Mouse (Mus musculus): Measurements from ENCODE around the gene Galntl6. TPM values are rescaled to one million over a fixed set of nuclear protein-coding genes. Genes with fewer than 3 reads are reported as not detected.

The Galntl6 gene
- total RNA-seq, 2 experiments from 2014 or later, result not detected

DNA sequence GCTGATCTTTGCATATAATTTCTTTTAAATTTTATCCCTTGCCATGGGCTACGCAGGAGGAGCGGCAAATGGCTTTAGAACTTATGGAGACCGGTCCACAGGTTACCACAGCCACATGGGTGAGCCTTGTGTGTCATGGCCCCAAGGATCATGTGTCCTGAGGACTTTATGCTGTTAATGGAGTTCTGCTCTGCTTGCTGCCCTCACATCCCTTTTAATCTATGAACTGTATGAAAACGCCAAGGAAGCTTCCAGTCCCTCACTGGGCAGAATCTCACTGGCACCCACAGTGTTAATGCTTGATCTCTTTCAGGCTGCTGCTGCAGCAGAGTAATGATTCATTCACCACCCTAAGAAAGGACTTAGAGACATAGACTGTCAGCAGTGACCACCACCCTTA, 935.1 kb downstream of the Galntl6 start:
- no peak for ATAC-seq (replicated peaks; ENCODE audit: poor library complexity, severe bottlenecking)

DNA sequence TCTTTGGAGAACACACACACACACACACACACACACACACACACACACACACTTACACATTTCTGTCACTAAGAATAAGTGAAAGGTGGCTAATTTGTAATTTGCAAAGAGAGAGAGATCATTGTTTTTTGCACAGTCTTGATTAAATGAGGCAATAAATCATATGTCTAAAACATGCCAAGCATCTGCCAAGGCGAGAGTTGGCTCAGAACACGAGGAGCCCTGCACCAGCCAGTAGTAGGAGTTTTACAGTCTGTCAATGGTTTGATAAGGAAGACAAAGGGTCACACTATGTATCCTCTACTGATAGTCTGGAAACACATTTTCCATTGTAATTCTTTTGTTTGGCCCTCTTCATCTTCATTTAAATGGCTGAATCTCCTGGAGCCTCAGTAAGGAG, 938.3 kb downstream of the Galntl6 start:
- no peak for ATAC-seq (replicated peaks; ENCODE audit: poor library complexity, severe bottlenecking)

- ATAC-seq (replicated peaks; ENCODE audit: poor library complexity, severe bottlenecking), result no peak
Observed at GRCm38 (mm10) chr8:57972832-57973231, 939.6 kb downstream of the Galntl6 start.

DNA sequence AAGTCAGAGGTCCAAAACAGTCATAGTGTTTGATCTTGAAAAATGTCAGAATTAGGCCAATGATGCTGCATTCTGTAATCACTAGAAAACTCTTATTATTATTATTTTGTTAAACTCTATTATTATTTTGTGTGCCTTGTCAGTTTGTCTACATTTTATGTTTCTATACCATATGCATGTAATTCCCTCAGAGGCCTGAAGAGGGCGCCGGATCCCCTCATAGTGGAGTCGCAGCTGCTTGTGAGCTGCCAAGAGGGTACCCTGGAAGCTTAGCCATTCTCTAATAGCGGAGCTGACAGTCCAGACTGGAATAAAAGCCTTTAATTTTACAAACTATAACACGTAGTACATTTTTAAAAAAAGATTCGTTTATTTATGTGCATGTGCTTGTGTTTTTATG, 945.8 kb downstream of the Galntl6 start:
- no peak for ATAC-seq (replicated peaks; ENCODE audit: poor library complexity, severe bottlenecking)

- no peak for ATAC-seq (replicated peaks; ENCODE audit: poor library complexity, severe bottlenecking)
Observed at GRCm38 (mm10) chr8:57965508-57965907, 946.9 kb downstream of the Galntl6 start.

- no peak for ATAC-seq (replicated peaks; ENCODE audit: poor library complexity, severe bottlenecking)
Observed at GRCm38 (mm10) chr8:57962286-57963110, 949.9 kb downstream of the Galntl6 start.

DNA sequence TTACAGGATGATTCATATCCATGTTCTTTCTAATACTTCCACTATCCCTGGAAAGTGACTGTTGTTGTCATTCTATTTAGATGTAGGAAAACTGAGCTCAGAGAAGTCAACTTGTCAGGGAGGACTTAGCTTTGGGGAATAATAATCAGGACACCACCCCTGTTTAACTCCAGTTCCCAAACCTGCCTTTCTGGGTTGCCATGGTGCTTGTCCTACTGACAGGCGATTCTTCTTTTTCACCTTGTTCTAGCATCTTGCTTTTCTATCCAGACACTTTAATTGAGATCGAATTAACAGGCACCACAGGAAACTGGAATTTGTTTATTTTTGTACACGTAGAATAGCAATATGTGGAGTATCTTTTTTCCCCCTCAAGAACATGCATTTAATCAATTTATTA, 953.3 kb downstream of the Galntl6 start:
- ATAC-seq (replicated peaks; ENCODE audit: poor library complexity, severe bottlenecking), result no peak

DNA sequence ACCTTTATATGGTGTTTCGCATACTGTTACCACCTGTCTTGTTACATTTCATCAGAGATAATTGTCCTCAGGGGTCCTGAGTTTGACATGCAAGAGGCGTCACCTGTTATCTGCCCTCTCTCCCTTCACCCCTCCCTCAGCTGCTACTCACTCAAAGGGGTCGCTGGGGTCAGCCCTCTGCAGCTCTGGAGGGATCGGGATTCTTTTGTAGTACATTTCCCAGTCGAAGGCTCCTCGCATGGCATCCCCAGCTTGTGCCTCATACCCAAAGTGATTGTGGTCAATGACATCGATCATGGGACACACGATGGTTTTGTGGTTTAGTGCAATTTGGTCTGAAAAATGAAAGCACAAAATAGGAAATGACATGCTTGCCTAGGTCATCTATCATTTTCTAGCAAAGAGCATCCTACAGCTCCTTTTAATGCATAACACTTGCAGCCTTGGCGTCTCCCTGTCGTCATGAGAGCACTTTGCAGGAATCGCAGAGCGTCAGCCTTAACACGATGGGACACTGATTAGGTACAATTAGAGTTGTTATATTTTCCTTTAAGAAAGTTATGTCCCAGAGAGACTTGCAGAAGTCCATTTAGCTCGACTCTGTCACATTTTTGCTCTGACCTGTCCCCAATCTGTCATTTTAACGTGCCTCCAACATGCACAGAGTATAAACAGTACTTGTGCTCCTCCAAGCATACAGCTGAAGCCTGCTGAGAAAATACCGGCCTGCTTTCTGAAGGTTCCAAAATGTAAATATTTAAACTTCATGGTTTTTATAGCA, 954.1 kb downstream of the Galntl6 start:
- ATAC-seq (replicated peaks; ENCODE audit: poor library complexity, severe bottlenecking), result no peak

DNA sequence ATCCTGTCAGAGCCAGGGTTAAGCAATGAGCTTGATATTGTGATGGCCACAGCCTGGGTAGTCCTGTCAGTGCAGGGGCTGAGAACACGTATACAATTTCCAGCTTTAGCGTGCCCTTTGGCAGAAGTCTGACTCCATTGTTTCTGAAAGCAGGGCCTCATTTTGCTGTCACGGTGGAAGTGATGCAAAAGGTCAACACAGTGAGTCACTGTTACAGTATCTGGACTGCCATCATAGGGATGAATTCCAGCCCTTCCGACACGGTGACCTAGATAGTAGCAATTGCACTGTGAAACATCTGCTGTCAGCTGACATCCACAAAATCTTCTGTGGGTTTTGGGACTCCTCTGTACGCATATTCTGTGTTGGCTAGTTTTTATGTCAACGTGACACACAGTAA, 956.9 kb downstream of the Galntl6 start:
- no peak for ATAC-seq (replicated peaks; ENCODE audit: poor library complexity, severe bottlenecking)

DNA sequence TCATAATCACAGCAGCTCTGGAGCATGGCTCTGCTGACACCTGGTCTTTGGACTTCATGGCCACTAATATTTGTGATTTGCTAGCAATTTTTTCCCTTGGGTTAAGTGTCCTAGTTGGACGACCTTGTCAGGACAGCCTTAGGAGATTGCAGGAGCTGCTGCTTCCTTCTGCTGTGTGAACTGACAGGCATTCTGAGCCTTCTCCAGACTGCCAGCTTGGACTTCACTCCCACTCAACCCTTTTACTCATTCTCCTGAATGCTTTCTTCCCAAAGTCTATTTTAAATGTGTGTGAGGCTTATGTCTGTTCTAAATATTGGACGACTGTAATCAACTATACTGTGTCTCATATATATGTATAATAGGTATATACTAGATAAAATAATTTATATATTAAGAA, 971.3 kb downstream of the Galntl6 start:
- no peak for ATAC-seq (replicated peaks; ENCODE audit: poor library complexity, severe bottlenecking)

GRCm38 (mm10) chr8:57939856-57940420, 972.5 kb downstream of the Galntl6 start:
- ATAC-seq (replicated peaks; ENCODE audit: poor library complexity, severe bottlenecking), result no peak

DNA sequence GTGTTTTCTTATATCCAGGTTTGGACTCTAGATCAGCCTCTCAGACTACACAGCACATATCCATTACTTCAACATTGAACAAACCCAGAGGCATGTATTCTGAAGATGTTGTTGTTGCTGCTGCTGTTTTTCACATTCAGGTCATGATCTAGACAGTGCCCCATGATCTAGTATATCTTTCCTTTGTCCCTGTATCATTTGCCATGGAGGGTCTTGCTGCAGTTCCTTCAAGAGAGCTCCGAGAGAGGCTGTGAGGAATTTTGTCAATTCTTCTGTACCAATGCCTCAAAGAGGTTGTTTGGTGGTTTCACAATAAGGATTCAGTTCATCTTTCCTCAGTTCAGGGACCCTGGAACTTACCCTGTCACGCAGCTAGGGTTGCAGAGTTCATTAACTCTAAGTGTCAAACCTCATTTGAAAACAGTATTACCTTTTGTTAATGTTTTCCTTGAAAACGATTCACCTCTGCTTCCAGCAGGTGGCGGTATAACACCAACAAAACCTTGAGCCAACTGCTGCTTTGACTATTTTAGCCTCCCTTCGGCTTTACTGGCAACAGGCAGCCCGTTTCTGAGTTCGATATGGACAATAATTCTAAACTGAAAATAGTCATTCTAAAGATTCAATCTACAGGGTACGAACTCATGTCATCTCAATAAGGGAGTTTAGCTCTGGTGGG, 973.1 kb downstream of the Galntl6 start:
- ATAC-seq (replicated peaks; ENCODE audit: poor library complexity, severe bottlenecking), result 0 out of 2 replicates have a peak, but pooled peaks have one; percentile 50

DNA sequence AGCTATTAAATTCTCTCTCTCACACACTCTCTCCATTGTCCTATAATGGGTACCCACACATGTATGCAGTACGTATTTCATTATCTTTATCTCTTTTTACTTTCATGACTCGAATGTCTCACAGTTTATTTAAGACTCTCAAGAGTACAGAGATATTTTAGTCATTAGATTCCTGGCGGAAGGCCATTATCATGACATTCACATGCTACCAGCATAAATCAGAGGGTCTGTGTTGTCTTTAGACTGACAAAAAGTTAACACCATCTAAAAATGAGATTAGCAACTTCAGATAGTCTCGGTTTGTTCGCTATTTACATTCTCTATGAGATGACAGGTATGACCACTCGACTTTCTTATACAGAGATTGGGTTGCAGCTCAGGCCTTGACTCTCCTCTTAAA, 985.4 kb downstream of the Galntl6 start:
- no peak for ATAC-seq (replicated peaks; ENCODE audit: poor library complexity, severe bottlenecking)

GRCm38 (mm10) chr8:57923556-57923955, 988.9 kb downstream of the Galntl6 start:
- no peak for ATAC-seq (replicated peaks; ENCODE audit: poor library complexity, severe bottlenecking)

DNA sequence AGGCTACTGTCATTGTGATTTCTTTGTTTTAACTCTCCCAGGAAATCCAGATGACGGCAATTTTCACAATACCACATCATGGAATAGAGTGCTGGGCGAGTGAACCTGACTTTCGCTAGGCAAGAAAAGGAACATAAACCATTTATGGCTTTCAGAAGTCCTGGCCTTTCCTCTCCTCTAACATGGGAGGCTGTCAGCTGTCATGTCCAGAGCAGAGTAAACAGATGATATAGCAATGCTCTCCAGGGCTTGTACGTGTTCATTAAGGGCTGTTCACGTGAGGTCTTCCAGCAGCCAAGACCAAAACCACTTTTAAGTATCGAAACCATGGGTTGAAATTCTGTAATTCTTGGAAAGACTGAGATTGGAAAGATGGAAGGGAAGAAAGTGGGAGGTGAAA, 989.3 kb downstream of the Galntl6 start:
- no peak for ATAC-seq (replicated peaks; ENCODE audit: poor library complexity, severe bottlenecking)

DNA sequence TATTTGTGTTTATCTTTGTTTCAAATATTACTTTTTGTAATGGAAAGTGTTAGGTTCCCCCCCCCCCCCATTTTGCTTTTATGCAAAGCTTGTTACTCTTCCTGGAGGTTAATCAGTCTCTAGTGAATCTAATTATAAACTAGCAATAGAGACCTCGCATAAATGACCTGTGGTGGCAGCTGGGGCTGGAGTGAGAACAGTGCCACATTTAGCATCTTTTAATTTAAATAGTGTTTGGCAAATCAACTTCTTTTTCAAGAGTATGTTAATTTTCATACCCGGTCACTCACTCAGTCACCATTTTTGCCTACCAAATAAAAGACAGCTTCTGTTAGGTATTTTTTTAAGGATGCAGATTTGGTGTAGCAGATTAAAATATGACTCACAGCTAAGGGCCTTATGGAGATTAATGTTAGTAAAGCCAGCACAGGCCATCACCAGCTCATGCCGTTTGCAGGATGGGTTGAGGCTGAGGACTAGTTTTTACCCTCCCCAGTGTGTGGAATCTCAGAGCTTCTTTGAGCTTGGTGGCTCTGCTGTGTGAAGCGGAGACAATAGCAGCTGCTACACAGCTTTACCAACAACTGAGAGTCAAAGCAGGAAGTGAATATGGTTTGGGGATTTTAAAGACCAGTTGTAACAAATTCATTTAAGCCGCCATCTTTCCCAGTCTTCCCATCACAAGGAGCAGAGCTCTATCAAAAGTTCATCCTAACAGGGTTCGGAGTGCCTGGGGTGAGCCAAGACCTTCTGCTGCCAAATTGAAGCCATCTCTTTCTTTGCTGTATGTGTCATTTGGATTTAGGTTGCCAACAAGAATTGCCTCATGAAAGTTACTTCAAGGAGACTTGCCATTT, 990.0 kb downstream of the Galntl6 start:
- ATAC-seq (replicated peaks; ENCODE audit: poor library complexity, severe bottlenecking), result no peak

DNA sequence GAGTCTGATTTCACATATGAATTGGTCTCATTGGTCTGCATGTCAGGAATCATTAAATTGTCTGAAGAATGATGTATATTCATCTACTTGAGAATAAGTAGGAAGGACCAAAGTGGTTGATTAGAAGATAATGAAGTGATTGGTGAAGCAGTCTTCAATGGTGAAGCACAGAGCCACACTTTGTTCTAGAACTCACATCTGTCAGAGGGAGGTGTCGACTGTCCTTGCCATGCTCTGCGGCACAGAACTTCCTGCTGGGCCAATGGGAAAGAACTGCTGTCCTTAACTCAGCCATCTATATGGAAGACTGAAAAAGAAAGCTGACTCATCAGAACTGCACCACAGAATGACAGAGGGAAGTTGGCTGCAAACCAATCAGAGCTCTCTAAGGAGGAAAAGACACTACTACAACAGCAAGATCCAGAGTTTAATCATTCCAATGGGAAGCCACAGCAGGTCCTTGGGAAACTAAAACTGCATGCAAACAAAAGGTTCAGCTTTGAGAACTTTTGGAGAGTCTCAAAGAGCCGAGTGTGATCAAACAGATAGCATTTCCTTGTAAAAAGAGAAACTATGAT, 992.0 kb downstream of the Galntl6 start:
- no peak for ATAC-seq (replicated peaks; ENCODE audit: poor library complexity, severe bottlenecking)

DNA sequence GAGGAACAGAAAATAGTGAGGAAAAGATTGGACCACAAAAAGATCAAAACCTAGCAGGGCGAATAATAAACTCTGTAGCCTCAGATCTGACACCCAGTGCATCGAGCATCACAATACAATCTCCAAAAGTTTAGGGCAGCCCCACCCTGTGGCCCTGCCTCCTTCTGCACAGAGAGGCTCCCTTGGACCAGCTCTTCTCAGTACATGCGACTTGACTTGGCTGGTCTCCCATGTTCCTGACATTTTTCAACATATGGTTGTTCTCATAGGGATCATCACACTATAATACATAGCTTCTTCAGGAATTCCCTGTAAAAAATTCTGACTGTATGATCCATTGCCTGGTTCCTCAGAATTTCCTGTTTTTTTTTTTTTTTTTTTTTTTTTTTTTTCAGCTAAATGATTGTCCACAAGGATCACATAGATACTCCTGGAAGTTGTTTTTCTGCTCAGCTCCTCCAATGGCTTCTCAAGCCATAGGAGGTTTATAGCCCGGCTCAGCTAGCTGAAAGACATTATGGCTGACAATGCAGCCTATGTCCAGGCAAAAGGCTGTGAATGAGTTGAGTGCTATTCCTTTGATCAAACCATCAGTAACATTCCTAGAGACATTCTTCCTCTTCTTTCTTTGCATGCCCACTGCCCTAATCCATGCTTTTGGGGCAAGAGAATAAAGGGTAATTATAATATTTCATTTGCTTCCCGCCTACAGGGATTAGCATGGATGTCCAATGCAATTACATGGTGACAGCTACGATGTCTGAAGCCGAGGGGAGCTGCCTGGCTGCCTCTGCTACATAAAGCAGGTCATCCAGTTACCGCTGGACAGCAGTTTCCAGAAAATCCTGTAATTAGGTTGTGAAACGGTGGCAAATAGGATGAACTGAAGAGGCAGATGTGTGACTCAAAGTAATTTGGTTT, 993.5 kb downstream of the Galntl6 start:
- no peak for ATAC-seq (replicated peaks; ENCODE audit: poor library complexity, severe bottlenecking)
